Mouse (Mus musculus) liver, embryonic 18 days (tissue): Measurements from ENCODE around the gene Agk. TPM values are rescaled to one million over a fixed set of nuclear protein-coding genes. Genes with fewer than 3 reads are reported as not detected.

ENCODE experiments used
- polyA plus RNA-seq: library from polyadenylated mRNA; depleted of rRNA; stranded (reverse); fragments of >200 nt; gene quantifications from 2 replicates; pipeline ENCODE4 v1.2.3, GENCODE M21; 2012; rRNA removed

The Agk gene
- 7.0 TPM in 2 replicates for polyA plus RNA-seq

DNA sequence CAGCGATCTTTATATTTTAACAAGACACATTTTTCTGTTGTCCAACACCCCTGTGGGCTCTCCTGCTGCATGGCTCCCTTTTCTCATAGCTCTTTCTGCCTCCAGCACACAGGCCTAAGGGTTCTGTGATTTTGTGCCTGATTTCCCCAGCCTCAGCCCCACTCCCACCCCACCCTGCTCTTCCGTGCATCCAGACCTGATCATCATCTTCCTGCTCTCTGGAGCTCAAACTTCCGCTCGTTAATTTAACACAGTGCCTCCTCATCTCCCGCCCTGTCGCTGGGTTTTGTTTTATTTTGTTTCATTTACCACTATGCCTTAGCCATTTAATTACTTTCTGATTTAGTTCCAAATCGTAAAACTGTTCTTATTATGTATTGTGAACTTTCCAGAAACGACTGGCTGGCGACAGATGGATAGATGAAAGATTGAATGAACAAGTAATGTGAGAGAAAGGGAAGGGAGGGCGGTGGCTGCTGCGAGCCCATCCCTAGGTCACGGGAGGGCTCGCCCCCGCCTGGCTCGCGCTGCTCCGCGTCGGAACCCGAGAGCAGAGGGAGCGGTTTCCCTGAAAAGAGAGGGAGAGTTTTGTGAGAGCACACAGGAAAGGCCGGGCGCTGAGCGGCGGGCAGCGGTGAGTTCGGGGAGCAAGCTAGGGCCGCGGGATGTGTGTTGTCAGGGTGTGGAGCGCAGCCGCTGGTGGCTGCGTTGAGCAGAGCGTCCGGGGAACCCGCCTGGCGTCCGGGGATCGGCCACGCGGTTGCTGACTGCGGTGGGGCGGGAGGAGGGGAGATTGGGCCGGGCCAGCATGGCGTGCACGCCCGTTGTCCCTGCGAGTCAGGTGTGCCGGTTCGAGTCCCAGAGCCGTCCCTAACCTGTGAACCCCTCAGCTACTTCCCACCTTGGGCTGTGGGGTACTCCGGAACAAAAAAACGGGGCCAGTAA is at the start of gene Agk:
Gene Agk (plus strand): TSS at position 276 of the 945 bp plus-strand sequence.

DNA sequence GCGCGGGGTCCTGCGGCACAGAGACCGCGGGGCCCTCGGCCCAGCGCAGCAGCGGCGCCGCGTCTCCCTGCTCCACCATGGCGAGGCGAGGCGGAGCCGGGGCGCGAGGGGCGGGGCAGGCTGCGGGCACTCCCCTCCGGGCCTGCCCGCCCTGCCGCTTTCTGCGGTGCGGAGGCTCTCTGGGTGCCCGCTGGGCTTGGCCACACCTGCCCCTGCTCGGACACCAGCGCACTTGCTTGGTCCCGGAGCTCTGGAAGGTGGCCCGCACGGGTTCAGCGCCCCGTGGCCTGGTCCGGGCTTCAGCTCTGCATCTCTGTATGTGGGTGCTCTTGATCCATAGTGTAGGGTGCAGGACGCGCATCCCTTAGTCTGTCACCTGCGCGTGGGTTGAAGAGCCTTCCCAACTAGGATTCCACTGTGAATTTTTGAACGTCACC is 111.1 kb downstream of the Agk start, which contains the start of gene E330009J07Rik:
Gene E330009J07Rik (minus strand): TSS at position 89 of the 437 bp plus-strand sequence.

DNA sequence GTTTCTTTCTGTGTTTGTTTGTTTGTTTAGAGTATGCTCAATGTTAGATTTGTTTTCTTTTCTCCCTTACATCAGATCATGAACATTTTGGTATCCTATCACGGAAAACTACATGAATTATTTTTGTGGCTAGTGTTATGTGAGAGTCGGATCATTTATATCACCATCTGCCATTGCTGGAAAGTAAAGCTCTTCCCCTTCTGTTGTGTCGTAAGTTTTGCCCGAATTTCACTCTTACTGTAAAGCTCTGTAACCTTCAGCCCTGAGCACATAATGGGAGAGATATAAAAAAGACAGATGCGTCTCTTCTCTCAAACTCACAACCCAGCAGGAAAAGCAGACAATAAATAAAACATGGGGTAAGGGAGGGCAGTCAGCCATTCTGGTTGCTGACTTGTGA is 114.0 kb downstream of the Agk start, which contains the start of gene Wee2:
Gene Wee2 (plus strand): TSS at position 153 of the 400 bp plus-strand sequence.

Other genes with a start within 250 kb of the Agk start
- gene E330009J07Rik, start 111.0 kb downstream of the Agk start, polyA plus RNA-seq = 3.3 and 3.4 TPM in 2 replicates
- gene Wee2, start 113.9 kb downstream of the Agk start, polyA plus RNA-seq = 0.01 TPM in 2 replicates
- gene Ssbp1, start 146.2 kb downstream of the Agk start, polyA plus RNA-seq = 37.9 and 40.0 TPM in 2 replicates
- gene Tas2r137, start 166.1 kb downstream of the Agk start, polyA plus RNA-seq = not detected in 2 replicates
- gene Tas2r108, start 168.4 kb downstream of the Agk start, polyA plus RNA-seq = 0.07 TPM in 1 of 2 replicates, not detected in the other
- not detected in 2 replicates for gene Prss37, start 194.3 kb downstream of the Agk start, polyA plus RNA-seq
- not detected in 2 replicates for gene Olfr461, start 229.9 kb downstream of the Agk start, polyA plus RNA-seq
- gene Olfr460, start 244.3 kb downstream of the Agk start, polyA plus RNA-seq = 0.01 TPM in 1 of 2 replicates, not detected in the other